Mouse (Mus musculus): ENCODE measurements around the gene Zfp639. TPM values are rescaled to one million over a fixed set of nuclear protein-coding genes. Genes with fewer than 3 reads are reported as not detected.

Zfp639 gene
- polyA plus RNA-seq, 1 experiment from 2014 or later: 50.4 TPM

DNA sequence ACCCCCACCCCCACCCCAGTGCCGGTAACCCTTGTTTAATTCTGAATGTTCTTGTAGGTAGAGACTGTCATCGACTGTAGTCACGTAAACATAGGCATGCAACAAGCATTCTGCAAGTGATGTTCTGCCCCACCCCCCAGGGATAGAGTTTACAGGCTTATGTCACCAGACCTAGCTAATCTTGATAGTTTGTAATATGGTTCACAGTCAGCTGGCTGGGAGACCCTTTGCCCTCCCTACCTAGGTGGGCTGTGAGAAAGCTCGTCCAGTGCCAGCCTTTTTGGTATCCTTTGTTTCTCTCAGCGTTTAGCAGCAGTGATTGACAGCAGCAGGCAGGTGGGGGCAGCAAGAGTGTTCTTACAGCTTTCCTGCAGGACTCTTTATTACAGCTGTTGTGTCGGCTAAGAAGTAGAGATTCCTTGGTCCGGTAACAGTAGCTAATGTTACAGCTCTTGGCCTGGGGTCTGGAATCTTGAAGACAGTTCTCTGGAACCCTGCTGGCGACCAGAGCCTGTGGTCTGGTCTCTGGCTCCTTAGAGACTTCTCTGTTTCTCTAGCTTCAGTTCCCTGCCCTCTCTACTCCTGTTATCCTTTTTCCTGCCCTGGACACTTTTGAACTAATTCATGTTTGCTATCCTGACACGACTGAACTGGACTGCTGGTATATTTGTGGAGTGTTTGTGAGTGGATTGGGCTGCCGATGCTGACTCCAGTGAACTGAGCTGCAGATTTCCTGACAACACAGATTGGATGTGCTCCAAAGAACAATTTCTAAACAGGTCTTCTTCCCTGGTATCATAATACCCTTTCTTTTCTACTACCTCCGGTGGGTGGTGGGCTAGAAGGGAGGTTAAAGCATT, 3.5 kb upstream of the Zfp639 start:
- Histone ChIP-seq H3K27me3 (no peaks in the 10 kb centered on the region), H3K4me1 (peaks cover 10% of the 10 kb centered on the region), H3K9me3 (no peaks in the 10 kb centered on the region), H3K4me2 (replicated peaks) (no peak overlapping the region), H3K27ac (no peak overlapping the region), H3K4me3 (no peak overlapping the region), H3K36me3 (no peaks in the 10 kb centered on the region), H3K9ac (no peak overlapping the region)
- 53% methylated on average over 11 of the region's 11 CpGs for WGBS
- no peak for ATAC-seq (ENCODE audit: insufficient number of reproducible peaks, insufficient read depth, low FRiP score, low TSS enrichment)

DNA sequence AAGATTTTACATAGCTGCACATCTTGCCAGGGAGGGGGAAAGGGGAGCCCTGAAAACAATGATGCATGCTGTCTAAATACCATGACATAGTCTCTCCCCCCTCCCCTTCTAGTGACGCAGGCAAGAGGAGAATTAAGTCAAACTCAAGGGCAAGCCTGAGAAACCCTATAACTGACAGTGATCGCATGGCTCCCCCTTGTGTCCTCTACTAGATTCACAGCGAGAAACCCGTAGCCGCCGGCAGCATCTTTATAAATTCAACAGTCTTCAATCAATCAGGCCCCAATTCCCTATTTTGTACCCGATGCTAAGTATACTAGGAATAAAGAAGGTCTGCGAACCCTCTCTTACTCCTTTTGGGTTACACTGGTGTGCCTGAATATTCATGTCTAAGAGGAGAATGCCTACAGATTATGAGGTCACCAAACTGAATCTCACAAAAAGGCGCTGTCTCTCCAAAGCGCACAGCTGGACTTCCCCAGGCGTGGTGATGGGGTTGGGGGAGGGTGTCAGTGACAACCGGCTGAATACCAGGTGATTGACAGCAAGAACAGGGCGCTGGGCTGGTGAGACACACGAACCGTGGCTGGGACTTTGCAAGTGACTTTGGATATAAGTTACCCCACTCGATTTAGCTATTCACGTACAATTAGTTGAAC, 1.3 kb upstream of the Zfp639 start:
- Histone ChIP-seq H3K9me3 (no peaks in the 10 kb centered on the region), H3K4me3 (peak overlapping the region; percentile 16; the same call in 1 of the 2 replicates), H3K4me2 (replicated peaks) (peak overlapping the region; percentile 65), H3K4me1 (peaks cover 12% of the 10 kb centered on the region), H3K27ac (no peak overlapping the region), H3K27me3 (no peaks in the 10 kb centered on the region), H3K9ac (no peak overlapping the region), H3K36me3 (no peaks in the 10 kb centered on the region)
- no peak for ATAC-seq (ENCODE audit: insufficient number of reproducible peaks, insufficient read depth, low FRiP score, low TSS enrichment)
- 2% methylated on average over 17 of the region's 17 CpGs for WGBS

DNA sequence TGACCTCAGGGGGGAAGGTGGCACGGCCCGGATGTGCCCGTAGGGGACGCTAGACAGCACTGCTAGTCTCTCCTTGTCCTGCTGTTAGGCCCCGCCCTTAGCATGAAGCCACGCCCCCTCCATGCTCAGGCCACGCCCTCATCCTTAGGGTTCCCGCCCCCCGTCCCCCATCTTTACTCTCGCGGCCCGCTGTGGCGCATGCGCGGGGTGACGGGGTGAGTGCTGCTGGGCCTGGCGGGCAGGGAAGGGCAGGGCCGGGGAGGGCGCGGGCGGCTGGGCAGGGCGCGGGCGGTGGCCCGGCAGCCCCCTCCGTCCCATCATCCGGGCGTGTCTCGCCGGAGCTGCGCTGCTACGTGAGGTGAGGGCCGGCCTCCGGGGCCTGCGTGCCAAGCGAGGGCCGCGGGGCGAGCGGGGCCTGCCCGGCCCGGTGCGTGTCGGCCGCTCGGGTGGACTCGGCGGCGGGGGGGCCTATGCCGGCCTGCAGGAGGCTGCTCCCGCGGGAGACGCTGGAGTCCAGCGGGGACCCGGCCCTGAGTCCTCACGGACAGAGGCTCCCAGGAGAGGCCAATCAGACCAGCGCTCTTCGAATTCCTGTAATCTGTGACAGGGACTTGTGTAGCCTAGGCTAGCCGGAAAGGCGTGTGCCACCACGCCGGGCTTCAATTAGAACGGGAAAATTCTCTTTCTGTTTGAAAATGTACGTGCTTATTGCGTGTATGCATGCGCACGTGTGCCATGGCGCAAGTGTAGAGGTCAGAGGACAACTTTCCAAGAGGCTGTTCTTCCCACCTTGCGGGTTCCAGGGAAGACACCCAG, 524 bp downstream of the Zfp639 start:
- peak overlapping the region; percentile 95 for H3K9ac ChIP-seq
- H3K4me1 ChIP-seq: peaks cover 12% of the 10 kb centered on the region

DNA sequence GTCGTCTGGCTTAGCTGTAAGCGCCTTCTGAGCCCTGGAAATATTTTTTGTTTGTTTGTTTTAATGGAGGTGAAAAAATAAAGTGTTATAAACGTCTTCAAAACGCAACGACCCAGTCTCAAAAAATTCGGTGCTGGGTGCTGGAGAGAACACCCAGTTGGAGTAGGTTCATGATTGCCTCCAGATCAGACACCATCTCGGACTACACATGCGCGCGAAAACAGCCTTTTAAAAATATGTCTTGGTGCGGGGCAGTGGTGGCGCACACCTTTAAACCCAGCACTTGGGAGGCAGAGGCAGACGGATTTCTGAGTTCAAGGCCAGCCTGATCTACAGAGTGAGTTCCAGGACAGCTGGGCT, 1.1 kb downstream of the Zfp639 start:
- H3K9ac ChIP-seq: peak overlapping the region; percentile 95
- no peaks in the 10 kb centered on the region for H3K27me3 ChIP-seq
- H3K4me3 ChIP-seq: peak overlapping the region; percentile 91
- 5% methylated on average over 13 of the region's 13 CpGs for WGBS
- peaks cover 9% of the 10 kb centered on the region for H3K36me3 ChIP-seq
- peak overlapping the region; percentile 65 for H3K4me2 ChIP-seq (replicated peaks)
- H3K4me1 ChIP-seq: peaks cover 12% of the 10 kb centered on the region
- H3K9me3 ChIP-seq: no peaks in the 10 kb centered on the region
- H3K27ac ChIP-seq: no peak overlapping the region
- ATAC-seq (ENCODE audit: insufficient number of reproducible peaks, insufficient read depth, low FRiP score, low TSS enrichment): no peak

More for the DNA sequence above, 524 bp downstream of the Zfp639 start:
- H3K27me3 ChIP-seq: no peaks in the 10 kb centered on the region
- H3K27ac ChIP-seq: peak overlapping the region; percentile 78
- peak overlapping the region; percentile 91 for H3K4me3 ChIP-seq
- no peaks in the 10 kb centered on the region for H3K9me3 ChIP-seq
- under 1% methylated on average over 63 of the region's 69 CpGs for WGBS
- H3K4me2 ChIP-seq (replicated peaks): peak overlapping the region; percentile 65
- H3K36me3 ChIP-seq: peaks cover 4% of the 10 kb centered on the region
- ATAC-seq (ENCODE audit: insufficient number of reproducible peaks, insufficient read depth, low FRiP score, low TSS enrichment): peak; percentile 93

DNA sequence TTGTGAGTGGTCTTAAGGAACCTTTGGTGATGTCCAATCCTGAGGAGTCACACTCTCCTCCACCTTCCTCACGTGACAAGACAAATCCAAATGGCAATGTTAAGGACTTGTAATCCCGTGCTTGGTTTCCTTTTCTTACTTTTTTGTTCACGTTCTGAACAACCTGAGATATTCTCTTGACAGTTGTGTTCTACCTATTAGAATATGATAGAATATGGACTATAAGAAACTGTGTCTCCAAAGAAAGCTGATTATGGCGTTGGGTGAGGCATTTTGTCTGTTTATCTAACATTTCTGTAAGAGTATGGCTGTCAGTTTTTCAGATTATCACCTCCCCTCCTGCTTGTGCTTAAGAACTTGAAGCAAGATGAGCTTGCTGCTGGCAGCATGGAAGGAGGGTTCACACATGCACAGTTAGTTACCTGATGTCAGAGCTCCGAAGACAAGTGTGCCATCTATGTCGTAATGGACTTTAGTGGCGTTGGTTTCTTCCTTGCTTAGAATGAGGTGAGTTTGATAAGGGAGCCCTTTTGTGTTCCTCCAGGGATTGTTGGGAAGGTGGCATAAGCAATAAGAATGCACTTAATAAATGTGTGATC, 2.7 kb downstream of the Zfp639 start:
- WGBS: 92% methylated on average over 7 of the region's 7 CpGs
- no peak overlapping the region for H3K9ac ChIP-seq
- H3K4me1 ChIP-seq: peaks cover 12% of the 10 kb centered on the region
- H3K27me3 ChIP-seq: no peaks in the 10 kb centered on the region
- no peaks in the 10 kb centered on the region for H3K9me3 ChIP-seq
- H3K27ac ChIP-seq: no peak overlapping the region
- H3K36me3 ChIP-seq: peaks cover 24% of the 10 kb centered on the region
- no peak overlapping the region for H3K4me2 ChIP-seq (replicated peaks)
- H3K4me3 ChIP-seq: no peak overlapping the region
- no peak for ATAC-seq (ENCODE audit: insufficient number of reproducible peaks, insufficient read depth, low FRiP score, low TSS enrichment)

DNA sequence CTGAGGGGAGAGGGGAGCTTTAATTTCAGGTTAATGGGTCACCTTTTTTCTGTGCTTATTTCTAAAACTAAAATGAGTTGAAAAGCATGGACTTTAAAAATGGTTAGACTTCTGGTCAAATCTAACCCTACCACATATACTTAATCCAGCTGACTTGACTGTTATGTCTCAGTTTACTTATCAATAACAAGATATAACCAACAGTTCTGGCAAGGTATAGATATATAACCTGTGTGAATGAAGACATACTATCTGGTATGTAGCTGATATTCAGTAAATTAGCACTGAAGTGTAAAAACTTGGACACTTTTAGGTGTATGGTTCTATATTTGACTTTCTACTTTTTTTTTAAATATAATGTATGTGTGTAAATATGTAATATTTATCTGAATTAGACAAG, 3.5 kb downstream of the Zfp639 start:
- Histone ChIP-seq H3K9ac (no peak overlapping the region), H3K4me1 (peaks cover 12% of the 10 kb centered on the region), H3K27ac (no peak overlapping the region), H3K36me3 (peaks cover 28% of the 10 kb centered on the region), H3K27me3 (no peaks in the 10 kb centered on the region), H3K9me3 (no peaks in the 10 kb centered on the region), H3K4me2 (replicated peaks) (no peak overlapping the region), H3K4me3 (no peak overlapping the region)
- no peak for ATAC-seq (ENCODE audit: insufficient number of reproducible peaks, insufficient read depth, low FRiP score, low TSS enrichment)

DNA sequence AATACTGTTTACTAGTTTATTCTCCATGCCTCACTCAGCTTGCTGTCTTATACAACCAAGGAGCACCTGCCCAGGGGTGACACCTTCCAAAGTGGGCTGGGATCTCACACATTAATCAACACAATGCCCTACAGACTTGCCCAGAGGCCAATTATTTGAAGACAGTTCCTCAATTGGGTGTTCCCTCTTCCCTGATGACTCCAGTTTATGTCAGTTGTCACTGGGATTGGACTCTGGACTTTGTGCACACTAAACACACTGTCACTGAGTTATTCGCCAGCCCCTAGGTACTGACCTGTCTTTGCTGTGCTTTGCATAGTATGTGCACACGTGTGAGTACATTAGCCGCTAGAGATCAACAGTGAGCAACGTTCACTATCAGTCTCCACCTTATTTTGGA, 17.1 kb downstream of the Zfp639 start:
- Histone ChIP-seq H3K9ac (no peak overlapping the region), H3K27me3 (no peaks in the 10 kb centered on the region), H3K4me1 (0 out of 2 replicates have a peak, but pooled peaks cover 5% of the 10 kb centered on the region), H3K9me3 (peaks cover 6% of the 10 kb centered on the region; the same call in 1 of the 2 replicates), H3K4me2 (replicated peaks) (no peak overlapping the region), H3K36me3 (peaks cover 22% of the 10 kb centered on the region), H3K27ac (no peak overlapping the region), H3K4me3 (no peak overlapping the region)
- no peak for ATAC-seq (ENCODE audit: insufficient number of reproducible peaks, insufficient read depth, low FRiP score, low TSS enrichment)
- 90% methylated on average over 4 of the region's 4 CpGs for WGBS

DNA sequence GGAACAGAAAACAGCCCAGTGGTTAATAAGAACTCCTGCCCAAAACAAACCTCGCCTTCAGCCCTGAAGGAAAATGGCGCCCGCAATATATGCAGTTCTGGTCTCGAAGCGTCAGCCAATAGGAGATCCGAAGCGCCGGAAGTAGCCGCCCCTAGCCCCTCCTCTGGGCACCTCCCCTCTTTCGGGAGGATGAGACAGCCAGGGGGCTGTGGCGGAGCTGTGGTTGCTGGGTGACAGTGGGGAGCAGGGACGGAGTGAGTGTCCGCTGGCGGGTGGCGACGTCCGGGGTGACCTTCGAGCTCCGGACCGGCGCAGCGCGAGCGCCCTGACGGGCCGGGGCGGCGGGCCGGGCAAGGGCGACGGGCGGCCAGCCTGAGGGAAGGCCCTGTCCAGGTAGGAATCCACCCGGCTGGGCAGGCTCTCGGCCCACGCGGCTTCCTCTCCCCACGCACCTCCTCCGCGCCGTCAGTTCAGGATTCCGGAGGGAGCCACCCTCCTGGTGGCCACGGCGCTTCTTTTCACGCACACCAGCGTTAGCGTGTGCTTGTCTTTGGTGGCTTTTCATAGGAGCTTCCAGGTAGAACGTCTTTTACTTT, 19.3 kb downstream of the Zfp639 start, which contains the start of gene Mfn1:
Gene Mfn1 (plus strand): TSS at position 163 of the 596 bp plus-strand sequence.
- peak within 1 kb of the TSS; percentile 74 for H3K9ac ChIP-seq
- 0 out of 2 replicates have a peak within 1 kb of the TSS, but pooled peaks have one; percentile 30 for H3K27ac ChIP-seq
- no peaks in the 10 kb centered on the region for H3K27me3 ChIP-seq
- peaks cover 6% of the 10 kb centered on the region; the same call in 1 of the 2 replicates for H3K9me3 ChIP-seq
- under 1% methylated on average over 46 of the region's 47 CpGs for WGBS
- peak; percentile 98 for ATAC-seq (ENCODE audit: insufficient number of reproducible peaks, insufficient read depth, low FRiP score, low TSS enrichment)
- H3K4me1 ChIP-seq: 0 out of 2 replicates have a peak, but pooled peaks cover 5% of the 10 kb centered on the region
- peak within 1 kb of the TSS; percentile 77 for H3K4me3 ChIP-seq
- peak within 1 kb of the TSS; percentile 56 for H3K4me2 ChIP-seq (replicated peaks)
- peaks cover 15% of the 10 kb centered on the region for H3K36me3 ChIP-seq

DNA sequence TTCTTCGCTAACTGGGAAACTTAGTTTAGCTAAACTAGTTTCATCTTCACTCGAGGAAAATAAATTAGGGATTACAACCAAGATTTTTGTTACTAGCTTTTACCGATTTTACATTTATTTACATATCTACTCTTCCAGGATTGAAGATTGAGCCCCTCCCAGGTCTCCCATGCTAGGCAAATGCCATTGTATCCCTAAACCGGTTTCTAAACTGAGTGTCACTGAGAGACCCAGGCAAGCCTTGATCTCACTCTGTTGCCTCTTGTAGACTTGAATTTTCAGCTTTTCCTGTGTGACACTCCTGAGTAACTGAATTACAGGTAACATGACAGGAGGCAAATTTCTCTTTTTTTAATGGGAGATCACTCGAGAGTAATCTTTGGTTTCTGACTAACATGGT, 20.0 kb downstream of the Zfp639 start:
- peaks cover 21% of the 10 kb centered on the region for H3K36me3 ChIP-seq
- H3K27me3 ChIP-seq: no peaks in the 10 kb centered on the region

DNA sequence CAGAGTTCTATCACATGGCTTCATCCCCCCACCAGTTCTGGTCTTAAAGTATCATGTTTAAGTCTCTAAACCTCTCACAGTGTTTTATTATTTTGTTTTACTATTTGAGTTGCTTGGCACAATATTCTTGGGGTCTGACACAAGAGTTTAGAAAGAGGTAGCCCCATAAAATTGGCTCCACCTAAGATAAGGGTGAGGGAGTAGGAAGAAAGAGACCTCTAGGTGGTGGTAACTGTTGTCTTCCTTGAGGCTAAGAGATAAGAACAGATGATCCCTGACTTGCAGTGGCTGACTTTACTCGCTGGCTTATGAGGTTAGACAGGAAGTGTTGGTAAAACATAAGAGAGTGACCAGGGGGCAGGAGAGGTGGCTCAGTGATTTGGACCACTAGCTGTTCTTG, 25.6 kb downstream of the Zfp639 start:
- no peak overlapping the region for H3K4me2 ChIP-seq (replicated peaks)
- 64% methylated on average over 1 of the region's 1 CpGs for WGBS
- no peaks in the 10 kb centered on the region for H3K27me3 ChIP-seq
- no peaks in the 10 kb centered on the region for H3K9me3 ChIP-seq
- no peak overlapping the region for H3K9ac ChIP-seq
- no peak overlapping the region for H3K27ac ChIP-seq
- ATAC-seq (ENCODE audit: insufficient number of reproducible peaks, insufficient read depth, low FRiP score, low TSS enrichment): no peak
- peaks cover 31% of the 10 kb centered on the region for H3K36me3 ChIP-seq
- H3K4me1 ChIP-seq: 0 out of 2 replicates have a peak, but pooled peaks cover 3% of the 10 kb centered on the region
- no peak overlapping the region for H3K4me3 ChIP-seq

More for the DNA sequence above, 20.0 kb downstream of the Zfp639 start:
- peak overlapping the region; percentile 56 for H3K4me2 ChIP-seq (replicated peaks)
- 0 out of 2 replicates have a peak, but pooled peaks cover 5% of the 10 kb centered on the region for H3K4me1 ChIP-seq
- 15% methylated on average over 5 of the region's 5 CpGs for WGBS
- no peak overlapping the region for H3K27ac ChIP-seq
- ATAC-seq (ENCODE audit: insufficient number of reproducible peaks, insufficient read depth, low FRiP score, low TSS enrichment): no peak
- H3K9me3 ChIP-seq: peaks cover 6% of the 10 kb centered on the region; the same call in 1 of the 2 replicates
- H3K9ac ChIP-seq: peak overlapping the region; percentile 74
- peak overlapping the region; percentile 77 for H3K4me3 ChIP-seq

DNA sequence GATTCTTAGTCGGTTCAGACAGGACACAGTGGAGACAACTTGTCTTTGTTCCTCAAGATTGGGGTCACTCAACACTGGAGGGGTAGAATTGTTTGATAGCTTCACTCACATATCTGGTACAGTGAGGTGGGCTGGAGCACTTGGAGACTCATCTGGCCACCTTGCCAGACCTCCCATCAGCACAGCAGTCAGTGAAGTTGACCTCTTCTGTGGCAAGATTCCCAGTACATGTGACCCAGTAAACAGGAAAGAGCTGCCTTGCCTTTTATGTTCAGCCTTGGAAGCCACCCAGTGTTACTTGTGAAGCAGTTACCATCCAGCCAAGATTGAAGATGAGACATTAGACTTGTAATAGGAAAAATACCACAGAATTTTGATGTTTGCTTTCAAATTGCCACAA, 27.5 kb downstream of the Zfp639 start:
- ATAC-seq (ENCODE audit: insufficient number of reproducible peaks, insufficient read depth, low FRiP score, low TSS enrichment): no peak

More for the DNA sequence above, 27.5 kb downstream of the Zfp639 start:
- no peaks in the 10 kb centered on the region for H3K27me3 ChIP-seq
- no peak overlapping the region for H3K27ac ChIP-seq
- no peak overlapping the region for H3K4me2 ChIP-seq (replicated peaks)
- no peaks in the 10 kb centered on the region for H3K9me3 ChIP-seq
- H3K9ac ChIP-seq: no peak overlapping the region
- no peaks in the 10 kb centered on the region for H3K4me1 ChIP-seq
- WGBS: 71% methylated on average over 1 of the region's 1 CpGs
- peaks cover 31% of the 10 kb centered on the region for H3K36me3 ChIP-seq
- H3K4me3 ChIP-seq: no peak overlapping the region

Data from embryonic facial prominence, embryonic 12.5 days (tissue).